In the genomic region with DNA sequence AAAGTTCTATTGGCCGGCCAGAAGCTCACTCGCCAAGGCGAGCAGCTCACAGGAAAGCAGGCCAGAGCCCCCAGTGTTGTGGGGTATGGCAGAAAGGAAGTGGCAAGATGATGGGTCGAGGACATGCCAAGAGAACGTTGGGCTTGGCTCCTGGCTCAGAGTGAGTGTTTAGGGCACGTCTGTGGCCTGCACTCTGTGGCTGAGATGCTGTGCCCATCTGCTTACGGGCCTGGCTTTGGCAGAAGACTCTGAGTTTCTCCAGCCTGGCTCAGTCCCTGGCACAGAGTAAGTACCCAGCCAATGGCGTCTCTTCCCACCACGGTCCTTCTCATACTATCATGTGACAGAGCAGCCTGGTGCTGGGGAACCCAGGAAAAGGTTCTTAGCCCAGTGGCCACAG, we compare ENCODE assay signal across 15 mouse cellular contexts. TPM values are rescaled to one million over a fixed set of nuclear protein-coding genes. Genes with fewer than 3 reads are reported as not detected.
A peak's percentile ranks its signal among the peaks of the same experiment; 100 is the strongest.
DNase-seq lines count a peak whose midpoint lies in the region; ATAC-seq and TF ChIP-seq lines count a peak whose summit lies in the region.
"Had no signal": no experiment of that assay in that cellular context is flagged by ENCODE, and none has a peak within 500 bp of the region (broad histone marks: within the 10 kb centered on the region; RNA-seq: fewer than 3 reads in every experiment).

No protein-coding gene starts in this region.

- H3K4me1 ChIP-seq in hindbrain, embryonic 12.5 days: peaks cover 43% of the 10 kb centered on the region
- H3K4me1 ChIP-seq in neural tube, embryonic 12.5 days: peaks cover 20% of the 10 kb centered on the region
- no peaks in the 10 kb centered on the region for H3K4me1 ChIP-seq in thymus, adult 2 months (replicated peaks; ENCODE audit: control insufficient read depth, insufficient read depth, low read length)

- no peak overlapping the region for H3K4me2 ChIP-seq in hindbrain, embryonic 12.5 days (replicated peaks)
- 0 out of 2 replicates have a peak overlapping the region, but pooled peaks have one; percentile 6 for H3K4me2 ChIP-seq in neural tube, embryonic 12.5 days (replicated peaks)

- TF ChIP-seq POLR2A in thymus, adult 2 months (IDR thresholded peaks at IDR 0.05; ENCODE audit: control insufficient read depth, extremely low read depth, insufficient read depth, low read length, poor library complexity): no peak

- H3K9ac ChIP-seq in hindbrain, embryonic 12.5 days: no peak overlapping the region
- no peak overlapping the region for H3K9ac ChIP-seq in neural tube, embryonic 12.5 days
- H3K9ac ChIP-seq: liver, postnatal 0 days had no signal

- H3K4me3 ChIP-seq in hindbrain, embryonic 12.5 days: no peak overlapping the region
- no peak overlapping the region for H3K4me3 ChIP-seq in neural tube, embryonic 12.5 days
- no peak overlapping the region for H3K4me3 ChIP-seq in thymus, adult 2 months (ENCODE audit: control insufficient read depth, insufficient read depth, low read length)

- H3K9me3 ChIP-seq in hindbrain, embryonic 12.5 days (replicated peaks): no peaks in the 10 kb centered on the region
- H3K9me3 ChIP-seq in neural tube, embryonic 12.5 days: no peaks in the 10 kb centered on the region

- TF ChIP-seq CTCF in thymus, adult 2 months (IDR thresholded peaks at IDR 0.05; ENCODE audit: borderline replicate concordance, control insufficient read depth, extremely low read depth, insufficient read depth, low read length, poor library complexity): no peak

- 86% methylated on average over 9 of the region's 9 CpGs for WGBS in hindbrain, embryonic 12.5 days
- WGBS in neural tube, embryonic 12.5 days: 85% methylated on average over 9 of the region's 9 CpGs
- WGBS in thymus, adult 2 months: 49% methylated on average over 9 of the region's 9 CpGs

- no peaks in the 10 kb centered on the region for H3K36me3 ChIP-seq in hindbrain, embryonic 12.5 days
- no peaks in the 10 kb centered on the region for H3K36me3 ChIP-seq in neural tube, embryonic 12.5 days
- H3K36me3 ChIP-seq in thymus, adult 2 months (ENCODE audit: control insufficient read depth, insufficient read depth, low read length): no peaks in the 10 kb centered on the region

- no peak for ATAC-seq in hindbrain, embryonic 12.5 days (ENCODE audit: low FRiP score)
- ATAC-seq in neural tube, embryonic 12.5 days (ENCODE audit: low FRiP score, low read depth): no peak
- ATAC-seq: liver, postnatal 0 days had no signal

- H3K27ac ChIP-seq in hindbrain, embryonic 12.5 days: peak overlapping the region; percentile 83
- H3K27ac ChIP-seq in neural tube, embryonic 12.5 days: no peak overlapping the region
- H3K27ac ChIP-seq in thymus, adult 2 months (ENCODE audit: control insufficient read depth, insufficient read depth, low read length): no peak overlapping the region

- DNase-seq in cerebellum, adult 11-12 months: peak; percentile 87
- peak; percentile 84 to 91 for DNase-seq in cerebellum, postnatal 10 days
- DNase-seq in adrenal gland, postnatal 10 days: no peak
- DNase-seq in kidney, postnatal 36 days: no peak
- no peak for DNase-seq in thymus, adult 2 months
- DNase-seq: kidney, adult 8-10 months; liver, postnatal 0 days had no signal

- peaks cover 23% of the 10 kb centered on the region for H3K27me3 ChIP-seq in hindbrain, embryonic 12.5 days
- H3K27me3 ChIP-seq in neural tube, embryonic 12.5 days (replicated peaks): peaks cover 16% of the 10 kb centered on the region
- no peaks in the 10 kb centered on the region for H3K27me3 ChIP-seq in thymus, adult 2 months (ENCODE audit: control insufficient read depth, insufficient read depth, low read length)

RNA-seq across cellular contexts. Expression of gene Sept3, which starts 5.9 kb away (rescaled TPM):
- polyA plus RNA-seq in hindbrain, embryonic 12.5 days (2016; fragmentation: Nextera tagmentation; extraction: Ambion mirVana): 234 and 254 TPM in 2 replicates
- polyA plus RNA-seq in neural tube, embryonic 12.5 days (2016; fragmentation: Nextera tagmentation; extraction: Ambion mirVana): 235 and 268 TPM in 2 replicates
- total RNA-seq in adrenal gland, postnatal 10 days (2021): 1 to 10 TPM; 3.5 to 6.0 TPM
- polyA plus RNA-seq in thymus, adult 2 months (2012; rRNA removed): 3.4 and 4.6 TPM in 2 replicates

RNA-seq across cellular contexts. Expression of gene 1500009C09Rik, which starts 16.6 kb away (rescaled TPM):
- polyA plus RNA-seq in hindbrain, embryonic 12.5 days (2016; fragmentation: Nextera tagmentation; extraction: Ambion mirVana): 1.3 and 1.6 TPM in 2 replicates
- 1.7 and 3.2 TPM in 2 replicates for polyA plus RNA-seq in neural tube, embryonic 12.5 days (2016; fragmentation: Nextera tagmentation; extraction: Ambion mirVana)
- under 1 TPM; 0.27 to 1.00 TPM for total RNA-seq in adrenal gland, postnatal 10 days (2021)
- 0.08 and 0.24 TPM in 2 replicates for polyA plus RNA-seq in thymus, adult 2 months (2012; rRNA removed)
- total RNA-seq: heart, postnatal 25 days; megakaryocyte progenitor cell, adult 5-6 weeks had no signal
- polyA plus RNA-seq: gonadal fat pad, adult 2 months; limb, embryonic 11.5 days; liver, postnatal 0 days; stomach, embryonic 16.5 days had no signal

RNA-seq across cellular contexts. Expression of gene Cenpm, which starts 24.2 kb away (rescaled TPM):
- 51.1 and 51.4 TPM in 2 replicates for polyA plus RNA-seq in hindbrain, embryonic 12.5 days (2016; fragmentation: Nextera tagmentation; extraction: Ambion mirVana)
- 45.5 and 45.8 TPM in 2 replicates for polyA plus RNA-seq in neural tube, embryonic 12.5 days (2016; fragmentation: Nextera tagmentation; extraction: Ambion mirVana)
- 10 to 100 TPM; 11.7 to 12.0 TPM for total RNA-seq in adrenal gland, postnatal 10 days (2021)
- polyA plus RNA-seq in thymus, adult 2 months (2012; rRNA removed): 44.8 and 68.0 TPM in 2 replicates

RNA-seq across cellular contexts. Expression of gene Wbp2nl, which starts 30.0 kb away (rescaled TPM):
- polyA plus RNA-seq in hindbrain, embryonic 12.5 days (2016; fragmentation: Nextera tagmentation; extraction: Ambion mirVana): not detected in 2 replicates
- not detected in 2 replicates for polyA plus RNA-seq in neural tube, embryonic 12.5 days (2016; fragmentation: Nextera tagmentation; extraction: Ambion mirVana)
- total RNA-seq in adrenal gland, postnatal 10 days (2021): under 1 TPM in 1 of 2 experiments, not detected in 1; 0.48 TPM
- polyA plus RNA-seq in thymus, adult 2 months (2012; rRNA removed): 0.11 and 0.14 TPM in 2 replicates
- total RNA-seq: heart, postnatal 25 days; layer of hippocampus, adult 8-10 months had no signal

RNA-seq across cellular contexts. Expression of gene Tnfrsf13c, which starts 44.6 kb away (rescaled TPM):
- polyA plus RNA-seq in hindbrain, embryonic 12.5 days (2016; fragmentation: Nextera tagmentation; extraction: Ambion mirVana): 0.18 and 0.34 TPM in 2 replicates
- 0.10 and 0.22 TPM in 2 replicates for polyA plus RNA-seq in neural tube, embryonic 12.5 days (2016; fragmentation: Nextera tagmentation; extraction: Ambion mirVana)
- total RNA-seq in adrenal gland, postnatal 10 days (2021): 1 to 10 TPM; 2.1 to 2.7 TPM
- polyA plus RNA-seq in thymus, adult 2 months (2012; rRNA removed): 4.3 and 7.0 TPM in 2 replicates
- polyA plus RNA-seq: limb, embryonic 11.5 days had no signal

Comparison
In these comparisons a context has a peak if more than half of its experiments do, and no peak if none do; other contexts are left out.
1. DNase-seq: peak in cerebellum, adult 11-12 months (single experiment) and cerebellum, postnatal 10 days (2 of 2); none in adrenal gland, postnatal 10 days (single experiment), kidney, postnatal 36 days (0 of 2) and thymus, adult 2 months (single experiment).
2. RNA of gene Sept3, which starts 5.9 kb away (polyA plus RNA-seq): 235 to 268 TPM in neural tube, embryonic 12.5 days and 234 to 254 TPM in hindbrain, embryonic 12.5 days; 3.4 to 4.6 TPM in thymus, adult 2 months; every median in the first group is over 10 times any median in the second.